Mouse (Mus musculus): ENCODE results near the gene Cdh16.

- no peak for TF ChIP-seq TCF3 (IDR thresholded peaks at IDR 0.05; ENCODE audit: insufficient read length, low read depth)
- no peak for TF ChIP-seq CEBPB (IDR thresholded peaks at IDR 0.05; ENCODE audit: insufficient read depth, poor library complexity, severe bottlenecking)
- TF ChIP-seq POLR2A (IDR thresholded peaks at IDR 0.05; ENCODE audit: insufficient read length, low read depth) = no peak
- TF ChIP-seq REST (IDR thresholded peaks at IDR 0.05; ENCODE audit: insufficient read depth, insufficient read length) = no peak
- no peak for TF ChIP-seq POLR2AphosphoS2 (IDR thresholded peaks at IDR 0.05; ENCODE audit: insufficient read length, low read depth)
- TF ChIP-seq USF1 (IDR thresholded peaks at IDR 0.05; ENCODE audit: low read depth) = no peak
- TF ChIP-seq MAX (IDR thresholded peaks at IDR 0.05; ENCODE audit: low read depth) = no peak
Observed at GRCm38 (mm10) chr8:104569559-104569958, 54.6 kb downstream of the Cdh16 start.
